Mouse (Mus musculus) subcutaneous adipose tissue, adult 2 months (tissue): ENCODE measurements around the gene Mgat4c. TPM values are rescaled to one million over a fixed set of nuclear protein-coding genes. Genes with fewer than 3 reads are reported as not detected.

Experiments used
- polyA plus RNA-seq: library from polyadenylated mRNA; depleted of rRNA; stranded (reverse); fragments of >200 nt; gene quantifications from 2 replicates; pipeline ENCODE4 v1.2.3, GENCODE M21; 2012; ENCODE audit warnings: low replicate concordance; rRNA removed

Mgat4c gene
- not detected in 2 replicates for polyA plus RNA-seq

DNA sequence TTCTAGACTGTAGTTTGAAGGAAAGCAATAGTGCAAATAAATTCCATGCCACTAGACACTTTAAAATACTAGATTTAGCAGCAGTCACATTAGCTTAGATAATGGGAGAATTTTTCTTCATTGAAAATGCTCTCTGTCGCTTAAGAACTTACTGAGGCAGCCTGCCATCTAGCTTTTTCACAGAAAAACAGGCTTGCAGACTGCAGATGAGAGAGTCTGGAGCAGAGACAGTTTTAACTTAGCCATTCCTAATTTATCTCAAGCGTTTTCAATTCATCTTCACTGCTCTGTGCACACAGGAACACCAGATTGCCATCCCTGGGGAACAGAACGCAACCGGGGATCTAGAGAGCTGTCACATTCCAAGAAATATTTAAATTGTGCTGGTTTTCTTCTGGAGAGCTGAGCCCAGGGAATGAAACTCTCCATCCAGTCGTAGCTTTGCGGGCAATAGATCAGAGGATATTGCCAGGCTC, at the start of gene Mgat4c:
Gene Mgat4c, plus strand, starts transcription at position 51 of the 476 bp plus-strand sequence.

